Mouse (Mus musculus): ENCODE data around the gene Icam1. TPM values are rescaled to one million over a fixed set of nuclear protein-coding genes. Genes with fewer than 3 reads are reported as not detected.
"Not testable (repeated sequence)": the region's sequence is repeated elsewhere in the genome, so short reads cannot be mapped to it uniquely, and the experiment has no call there.

Gene Icam1
- total RNA-seq, 2 experiments from 2014 or later = 3.1 to 3.3 TPM

GRCm38 (mm10) chr9:20990861-20991260 is 24.9 kb upstream of the Icam1 start:
- DNase-seq (ENCODE audit: extremely low spot score in 1 of 2, low spot score in 2 of 2) = no peak
- intact Hi-C loops (cut with DNase I) = no loop called here

GRCm38 (mm10) chr9:20991587-20991986 is 24.2 kb upstream of the Icam1 start:
- DNase-seq (ENCODE audit: extremely low spot score in 1 of 2, low spot score in 2 of 2) = no peak
- intact Hi-C loops (cut with DNase I) = no loop called here

- intact Hi-C loops (cut with DNase I) = no loop called here
- DNase-seq (ENCODE audit: extremely low spot score in 1 of 2, low spot score in 2 of 2) = no peak
These were observed 22.5 kb upstream of the Icam1 start for GRCm38 (mm10) chr9:20993165-20993898.

- intact Hi-C loops (cut with DNase I) = no loop called here
- DNase-seq (ENCODE audit: extremely low spot score in 1 of 2, low spot score in 2 of 2) = no peak
These were observed 20.7 kb upstream of the Icam1 start for GRCm38 (mm10) chr9:20995069-20995468.

GRCm38 (mm10) chr9:20997065-20997464 is 18.7 kb upstream of the Icam1 start:
- DNase-seq (ENCODE audit: extremely low spot score in 1 of 2, low spot score in 2 of 2) = no peak
- intact Hi-C loops (cut with DNase I) = no loop called here

GRCm38 (mm10) chr9:20998337-20998736 is 17.4 kb upstream of the Icam1 start:
- intact Hi-C loops (cut with DNase I); DNase-seq (ENCODE audit: extremely low spot score in 1 of 2, low spot score in 2 of 2): not testable (repeated sequence)

- DNase-seq (ENCODE audit: extremely low spot score in 1 of 2, low spot score in 2 of 2) = peak in 1 of 2 experiments; percentile 41
- intact Hi-C loops (cut with DNase I) = loop anchor here (5.0 kb wide), 2 partner anchors 49 to 99 kb away; no protein-coding TSS in a partner anchor
These were observed 15.0 kb upstream of the Icam1 start for GRCm38 (mm10) chr9:21000811-21001210.

- no peak for DNase-seq (ENCODE audit: extremely low spot score in 1 of 2, low spot score in 2 of 2)
- intact Hi-C loops (cut with DNase I) = loop anchor here (5.0 kb wide), 2 partner anchors 49 to 99 kb away; no protein-coding TSS in a partner anchor
These were observed 14.1 kb upstream of the Icam1 start for GRCm38 (mm10) chr9:21001651-21002200.

GRCm38 (mm10) chr9:21002270-21002626 is 13.5 kb upstream of the Icam1 start:
- DNase-seq (ENCODE audit: extremely low spot score in 1 of 2, low spot score in 2 of 2) = no peak
- intact Hi-C loops (cut with DNase I) = loop anchor here (5.0 kb wide), 2 partner anchors 50 to 100 kb away; no protein-coding TSS in a partner anchor

- intact Hi-C loops (cut with DNase I) = loop anchor here (5.0 kb wide), 2 partner anchors 51 to 101 kb away; no protein-coding TSS in a partner anchor
- peak; percentile 88 to 93 for DNase-seq (ENCODE audit: extremely low spot score in 1 of 2, low spot score in 2 of 2)
These were observed 12.9 kb upstream of the Icam1 start, which contains the start of gene Mrpl4 for GRCm38 (mm10) chr9:21002627-21003551. Mrpl4 (plus strand) TSS chr9:21002738.

- intact Hi-C loops (cut with DNase I) = no loop called here
- no peak for DNase-seq (ENCODE audit: extremely low spot score in 1 of 2, low spot score in 2 of 2)
These were observed 8.4 kb upstream of the Icam1 start for GRCm38 (mm10) chr9:21007313-21007952.

GRCm38 (mm10) chr9:21008007-21008406 is 7.8 kb upstream of the Icam1 start:
- DNase-seq (ENCODE audit: extremely low spot score in 1 of 2, low spot score in 2 of 2) = no peak
- intact Hi-C loops (cut with DNase I) = no loop called here

- no peak for DNase-seq (ENCODE audit: extremely low spot score in 1 of 2, low spot score in 2 of 2)
- intact Hi-C loops (cut with DNase I) = no loop called here
These were observed 5.4 kb upstream of the Icam1 start for GRCm38 (mm10) chr9:21010362-21010761.

- DNase-seq (ENCODE audit: extremely low spot score in 1 of 2, low spot score in 2 of 2); intact Hi-C loops (cut with DNase I): not testable (repeated sequence)
These were observed 4.7 kb upstream of the Icam1 start for GRCm38 (mm10) chr9:21010939-21011541.

GRCm38 (mm10) chr9:21011846-21012312 is 3.9 kb upstream of the Icam1 start:
- DNase-seq (ENCODE audit: extremely low spot score in 1 of 2, low spot score in 2 of 2) = peak in 1 of 2 experiments; percentile 57
- intact Hi-C loops (cut with DNase I) = no loop called here

- intact Hi-C loops (cut with DNase I) = no loop called here
These were observed 3.4 kb upstream of the Icam1 start for GRCm38 (mm10) chr9:21012368-21012767.

GRCm38 (mm10) chr9:21014691-21015570 is 854 bp upstream of the Icam1 start:
- intact Hi-C loops (cut with DNase I) = no loop called here
- DNase-seq (ENCODE audit: extremely low spot score in 1 of 2, low spot score in 2 of 2) = peak in 1 of 2 experiments; percentile 82

More at GRCm38 (mm10) chr9:21012368-21012767, 3.4 kb upstream of the Icam1 start:
- no peak for DNase-seq (ENCODE audit: extremely low spot score in 1 of 2, low spot score in 2 of 2)

All from left cerebral cortex, postnatal 10 days (tissue).